Mouse (Mus musculus) megakaryocyte, embryonic 14.5 days (primary cell): ENCODE results near the gene Ms4a7.

Experiments used
- FLI1 ChIP-seq: IDR thresholded peaks from 2 replicates; pipeline ENCODE4 v1.6.1; 2012; ENCODE audit warnings: low read length, inconsistent platforms, mixed read lengths
- GATA1 ChIP-seq: IDR thresholded peaks from 3 replicates; pipeline ENCODE4 v1.6.1; 2012; ENCODE audit warnings: mixed read lengths, low read length, inconsistent platforms, borderline replicate concordance

DNA sequence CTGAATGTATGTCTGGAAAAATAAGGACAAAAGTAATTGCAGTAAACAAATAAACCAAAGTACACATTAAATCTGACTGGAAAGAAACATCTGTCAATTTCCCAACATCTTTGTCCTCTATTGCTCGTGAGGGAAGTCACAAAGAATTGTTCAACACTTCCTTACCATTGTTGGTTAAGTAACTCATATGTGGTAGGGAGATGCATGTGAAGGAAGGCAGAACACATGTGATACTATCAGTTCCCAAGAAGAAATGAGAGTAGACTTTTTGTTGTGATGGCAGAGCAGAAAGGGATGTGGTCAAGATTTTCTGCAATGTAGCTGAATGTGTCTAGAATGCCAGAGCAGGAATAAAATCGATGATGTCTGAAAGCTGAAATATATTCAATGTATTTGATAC is 40.5 kb upstream of the Ms4a7 start:
- TF ChIP-seq FLI1 (no peak), GATA1 (no peak)
